Mouse (Mus musculus) testis, adult 2 months (tissue): ENCODE data around the gene Rpsa.

Source experiments
- CTCF ChIP-seq: fragments of 200-500 bp; IDR thresholded peaks from 2 replicates; pipeline ENCODE4 v1.5.1; 2012; ENCODE audit warnings: low read depth, mild to moderate bottlenecking, inconsistent platforms, low read length, moderate library complexity; ENCODE audit not compliant: control insufficient read depth, insufficient read depth, insufficient replicate concordance
- POLR2A ChIP-seq: fragments of 200-500 bp; IDR thresholded peaks from 2 replicates; pipeline ENCODE4 v1.6.1; 2012; ENCODE audit warnings: low read depth, mild to moderate bottlenecking, inconsistent platforms, low read length, moderate library complexity; ENCODE audit not compliant: control insufficient read depth

DNA sequence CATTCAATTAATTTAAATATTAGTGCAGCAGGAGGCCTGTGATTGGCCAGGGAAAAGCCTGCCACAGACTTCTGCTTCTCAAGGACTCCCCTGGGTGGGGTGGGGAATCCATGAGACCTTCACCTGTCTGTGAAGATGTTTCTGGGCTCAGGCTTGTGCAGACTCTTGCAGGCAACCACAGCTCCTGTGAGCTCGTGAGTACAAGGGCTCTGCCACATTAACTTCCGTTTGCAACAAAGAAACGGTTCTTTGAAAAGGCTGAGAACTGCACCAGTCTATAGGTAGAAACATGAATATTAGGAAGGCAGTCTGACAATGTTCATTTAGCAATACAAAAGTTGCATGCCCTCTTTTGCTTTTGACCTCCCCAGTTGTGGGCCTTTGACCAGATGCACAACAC is 49.2 kb upstream of the Rpsa start:
- TF ChIP-seq CTCF (no peak), POLR2A (no peak)
